Mouse (Mus musculus): ENCODE measurements around the gene Slpi.

Gene Slpi

DNA sequence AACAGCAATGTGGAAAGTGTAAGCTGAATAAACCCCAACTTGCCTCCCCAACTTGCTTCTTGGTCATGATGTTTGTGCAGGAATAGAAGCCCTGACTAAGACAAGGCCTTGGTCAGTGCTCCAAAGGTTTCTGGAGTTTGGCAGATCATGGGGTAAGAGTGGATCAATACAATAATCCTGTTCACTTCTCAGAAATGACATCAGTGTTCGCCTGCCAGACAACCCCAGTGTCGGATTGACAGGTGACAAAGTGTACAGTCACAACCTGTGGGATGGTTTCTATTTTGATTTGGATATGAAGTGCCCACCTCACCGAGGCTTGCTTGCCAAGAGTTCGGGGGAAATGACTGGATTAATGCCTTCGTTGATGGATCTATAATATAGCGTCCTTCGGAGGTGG, 32.4 kb upstream of the Slpi start:
- no peak for DNase-seq (ENCODE audit: low read depth, low spot score)

GRCm38 (mm10) chr2:164419489-164419888, 30.6 kb upstream of the Slpi start:
- no peak for DNase-seq (ENCODE audit: low read depth, low spot score)

DNA sequence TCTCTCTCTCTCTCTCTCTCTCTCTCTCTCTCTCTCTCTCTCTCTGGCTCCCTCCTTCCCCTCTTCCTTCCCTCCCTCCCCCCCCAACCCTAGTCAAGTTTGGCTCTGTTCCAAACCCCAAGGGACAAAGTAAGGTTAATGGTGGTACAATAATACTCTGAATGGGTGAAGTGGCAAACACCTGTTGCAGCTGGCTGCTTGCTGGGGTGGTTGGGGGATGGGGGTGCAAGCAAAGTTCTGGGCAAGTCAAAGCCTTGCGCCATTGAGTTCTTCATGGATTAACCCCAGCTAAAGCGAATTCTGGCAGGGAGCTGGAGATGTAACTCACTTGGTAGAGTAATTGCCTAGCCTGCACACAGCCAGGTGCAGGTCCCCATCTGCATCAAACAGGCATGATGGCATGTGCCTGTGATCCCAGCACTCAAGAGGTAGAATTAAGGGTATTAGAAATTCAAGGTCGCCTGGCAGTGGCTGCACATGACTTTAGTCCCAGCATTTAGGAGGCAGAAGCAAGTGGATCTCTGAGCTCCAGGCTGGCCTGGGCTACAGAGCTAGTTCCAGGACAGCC, 29.5 kb upstream of the Slpi start:
- DNase-seq (ENCODE audit: low read depth, low spot score) = no peak

- DNase-seq (ENCODE audit: low read depth, low spot score) = no peak
These were observed 28.3 kb upstream of the Slpi start for GRCm38 (mm10) chr2:164417198-164417597.

DNA sequence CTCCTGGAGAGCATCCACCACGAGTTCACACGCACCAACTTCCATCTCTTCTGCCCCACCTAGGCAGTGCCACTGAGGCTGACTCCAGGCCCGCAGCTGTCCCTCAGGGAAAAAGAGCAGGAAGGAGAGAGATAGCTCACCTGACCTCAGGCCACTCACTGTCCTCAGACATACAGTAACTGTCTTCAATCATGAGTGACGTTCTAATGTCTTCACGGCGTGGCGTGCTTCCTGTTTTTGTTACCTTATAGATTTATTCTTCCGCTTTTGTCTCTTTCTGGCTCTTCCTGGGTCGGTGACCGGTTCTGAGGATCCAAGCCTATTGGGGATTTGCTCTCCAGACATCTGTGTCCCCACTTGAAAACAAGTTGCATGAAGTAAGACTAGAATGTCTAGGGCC, 25.7 kb upstream of the Slpi start:
- no peak for DNase-seq (ENCODE audit: low read depth, low spot score)

GRCm38 (mm10) chr2:164414167-164414566, 25.3 kb upstream of the Slpi start:
- DNase-seq (ENCODE audit: low read depth, low spot score) = no peak

- DNase-seq (ENCODE audit: low read depth, low spot score) = no peak
These were observed 18.8 kb upstream of the Slpi start for GRCm38 (mm10) chr2:164407708-164408107.

GRCm38 (mm10) chr2:164405519-164405918, 16.6 kb upstream of the Slpi start:
- DNase-seq (ENCODE audit: low read depth, low spot score) = no peak

DNA sequence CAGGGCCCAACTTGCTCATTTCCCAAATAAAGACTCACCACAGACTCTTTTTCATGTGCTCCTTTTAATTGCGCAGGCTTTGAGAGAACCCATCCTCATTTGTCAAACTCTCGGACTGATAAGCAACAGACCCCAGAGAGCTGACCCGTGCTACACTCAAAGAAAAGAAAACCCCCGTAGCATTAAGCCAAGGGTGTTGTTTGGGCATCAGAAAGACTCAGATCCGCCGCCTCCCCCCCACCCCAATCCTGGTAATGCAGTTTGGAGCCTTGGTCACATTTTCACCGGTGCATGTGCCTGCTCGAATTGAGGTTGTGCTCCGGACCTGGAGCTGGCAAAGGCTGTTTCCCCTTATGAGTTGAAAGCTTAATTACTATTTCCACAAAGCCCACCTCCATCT, 16.2 kb upstream of the Slpi start, which contains the start of gene Matn4:
Gene Matn4, minus strand, starts transcription at position 101 of the 400 bp plus-strand sequence.
- no peak for DNase-seq (ENCODE audit: low read depth, low spot score)

GRCm38 (mm10) chr2:164404082-164404990, 15.4 kb upstream of the Slpi start:
- no peak for DNase-seq (ENCODE audit: low read depth, low spot score)

DNA sequence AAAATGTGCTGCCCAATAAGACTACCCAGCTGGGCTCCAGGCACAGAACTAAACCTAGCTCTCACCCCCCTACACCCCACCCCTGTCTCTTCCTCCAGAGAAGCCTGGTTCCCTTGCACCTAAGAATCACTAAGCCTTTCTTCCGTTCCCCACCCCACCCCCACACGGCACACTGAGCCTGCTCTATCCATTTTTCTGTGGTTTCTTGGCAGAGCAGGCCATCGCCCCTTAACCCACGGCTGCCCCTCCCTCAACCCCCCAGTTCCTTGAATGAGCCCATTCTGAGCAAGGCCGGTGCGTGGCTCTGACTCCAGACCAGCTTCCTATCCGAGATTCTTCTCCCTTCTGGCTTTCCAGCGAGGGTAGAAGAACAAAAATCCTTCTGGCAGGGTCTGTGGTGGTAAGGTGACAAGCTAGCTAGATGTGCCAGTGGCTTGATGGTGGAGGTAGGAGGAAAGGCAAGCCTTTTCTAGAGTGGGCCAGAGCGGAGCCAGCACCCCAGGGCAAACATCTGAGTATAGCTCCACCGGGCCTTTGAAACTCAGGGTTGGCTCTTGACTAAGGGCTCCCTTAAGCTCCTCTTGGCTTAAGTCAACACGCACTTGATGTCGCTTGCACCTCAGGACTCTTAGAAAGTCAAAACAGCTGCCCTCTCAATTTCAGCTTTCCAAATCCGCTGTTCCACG, 14.6 kb upstream of the Slpi start:
- DNase-seq (ENCODE audit: low read depth, low spot score) = no peak

- DNase-seq (ENCODE audit: low read depth, low spot score) = peak; percentile 13
These were observed 14.0 kb upstream of the Slpi start, which contains the start of gene Rbpjl for GRCm38 (mm10) chr2:164402906-164403305. Rbpjl (plus strand) TSS chr2:164403141.

GRCm38 (mm10) chr2:164396911-164397310, 8.0 kb upstream of the Slpi start:
- DNase-seq (ENCODE audit: low read depth, low spot score) = no peak

DNA sequence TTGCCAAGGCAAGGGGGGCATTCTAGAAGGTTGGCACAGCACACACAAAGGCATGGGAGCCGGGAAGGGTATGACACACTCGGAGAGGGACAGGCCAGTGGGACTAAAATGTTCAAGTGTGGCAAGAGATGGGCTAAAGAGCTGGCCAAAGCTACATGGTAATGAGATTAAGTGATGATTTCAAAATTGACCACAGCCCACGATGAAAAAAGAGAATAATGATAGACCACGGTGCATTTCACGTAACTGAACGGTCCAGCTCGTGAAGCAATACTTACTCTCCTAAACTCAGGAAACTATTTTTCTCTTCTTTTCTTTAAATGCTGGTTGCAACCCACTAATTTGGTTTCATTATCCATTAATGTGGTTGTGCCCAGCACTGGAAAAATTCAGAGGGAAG, 7.2 kb upstream of the Slpi start:
- DNase-seq (ENCODE audit: low read depth, low spot score) = no peak

DNA sequence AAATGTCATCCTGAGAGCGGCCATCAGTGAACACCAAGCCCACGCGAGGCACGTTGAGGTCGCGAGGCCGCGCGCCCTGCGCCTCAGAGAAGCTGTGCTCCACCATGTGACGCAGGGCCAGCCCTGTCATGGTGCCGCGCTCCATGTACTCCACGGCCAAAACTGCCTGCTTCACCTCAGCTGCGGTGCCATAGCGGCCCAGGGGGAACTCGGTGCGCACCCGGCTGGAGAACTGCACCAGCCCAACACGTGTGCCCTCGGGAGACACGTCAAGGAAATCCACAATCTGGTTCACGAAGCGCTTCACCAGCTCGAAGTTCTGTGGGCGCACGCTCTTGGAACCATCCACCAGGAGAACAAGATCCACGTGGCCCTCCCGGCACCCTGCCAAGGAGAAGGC, 4.2 kb upstream of the Slpi start:
- DNase-seq (ENCODE audit: low read depth, low spot score) = no peak

GRCm38 (mm10) chr2:164389499-164389898, 604 bp upstream of the Slpi start:
- no peak for DNase-seq (ENCODE audit: low read depth, low spot score)

DNA sequence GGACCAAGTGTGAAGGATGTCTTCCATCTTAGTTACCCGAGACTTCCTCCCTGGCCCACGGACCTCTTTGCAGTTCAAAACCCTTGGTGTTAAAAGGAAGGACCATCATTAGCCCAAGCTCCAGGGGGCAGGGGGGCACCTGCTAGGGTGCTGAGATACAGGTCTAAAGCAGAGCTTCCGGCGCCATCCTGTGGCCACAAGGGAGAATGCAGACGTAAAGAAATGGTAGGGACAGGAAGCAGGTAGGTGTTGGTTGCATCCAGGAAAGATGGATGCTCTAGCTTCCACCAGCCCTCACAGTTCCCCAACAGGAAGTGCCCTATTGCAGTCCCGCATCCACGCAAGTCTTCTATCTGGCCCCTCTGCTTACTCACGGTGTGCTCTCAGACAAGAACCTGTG, 1.9 kb downstream of the Slpi start:
- no peak for DNase-seq (ENCODE audit: low read depth, low spot score)

DNA sequence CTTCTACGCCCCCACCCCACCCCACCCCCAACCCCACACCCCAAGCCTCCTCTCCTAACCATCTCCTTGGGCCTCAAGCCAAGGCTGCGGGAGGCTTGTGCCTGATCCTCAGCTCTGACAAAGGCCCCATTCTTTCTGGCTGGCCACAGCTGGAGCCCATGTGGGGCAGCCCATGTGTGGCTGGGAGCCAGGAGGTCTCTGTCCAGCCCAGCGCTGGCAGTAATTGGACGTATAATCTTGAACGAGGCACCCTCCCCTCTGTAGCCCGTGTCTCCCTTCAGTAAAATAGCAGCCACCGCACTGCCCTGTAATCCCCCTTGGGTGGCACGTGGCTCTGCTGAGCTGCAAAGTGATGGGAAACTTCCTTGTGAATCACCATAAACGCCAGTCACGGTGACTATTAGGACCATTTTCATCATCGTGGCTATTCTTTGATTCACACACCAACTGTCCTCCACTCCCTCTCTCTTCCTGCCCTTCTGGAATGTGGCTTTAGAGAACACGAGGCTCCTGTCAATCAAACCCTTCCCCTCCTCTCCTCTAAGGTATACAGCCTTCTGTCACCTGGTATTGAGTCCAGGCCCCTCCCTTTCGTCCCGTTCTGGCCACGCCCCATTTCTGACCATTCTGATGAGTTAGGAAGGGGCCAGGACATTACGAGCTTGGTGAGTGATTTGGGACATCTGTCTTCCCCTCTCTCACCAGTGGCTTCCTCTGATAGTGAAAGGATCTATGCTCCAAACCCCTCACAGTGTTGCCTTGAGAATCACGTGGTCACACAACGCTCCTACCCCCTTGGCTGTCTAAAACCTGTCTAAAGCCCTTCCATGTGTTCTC, 2.8 kb downstream of the Slpi start:
- no peak for DNase-seq (ENCODE audit: low read depth, low spot score)

DNA sequence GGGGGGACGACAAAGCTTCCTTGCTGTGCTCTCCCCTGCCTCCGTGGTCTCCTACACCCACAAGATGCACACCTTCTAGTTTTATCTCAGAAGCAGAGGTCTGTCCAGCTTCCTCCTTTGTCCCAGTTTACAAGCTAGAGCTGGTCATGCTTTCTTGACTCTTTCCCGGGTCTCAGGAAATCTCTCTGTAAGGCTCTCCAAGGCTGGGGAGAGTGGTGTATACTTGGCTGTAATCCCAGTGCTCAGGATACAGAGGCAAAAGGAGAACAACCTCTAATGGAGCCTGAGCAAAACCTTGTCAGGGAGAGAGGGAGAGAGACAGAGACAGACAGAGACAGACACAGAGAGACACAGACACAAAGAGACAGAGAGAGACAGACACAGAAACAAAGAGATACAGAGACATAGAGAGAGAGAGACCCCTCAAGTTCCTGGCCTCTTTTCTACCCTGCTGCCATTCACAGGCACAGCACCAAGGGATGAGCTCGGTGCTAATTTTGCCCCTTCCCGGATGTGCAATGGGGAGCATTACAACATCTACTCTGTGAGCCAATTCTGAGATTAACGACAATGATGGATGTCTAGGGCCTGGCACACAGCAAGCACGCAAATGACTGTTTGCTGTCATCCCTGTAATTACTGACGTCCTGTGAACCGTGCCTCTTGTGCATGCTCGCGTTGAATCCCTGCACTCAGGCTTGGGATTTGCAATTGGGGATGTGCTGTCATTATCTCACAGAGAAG, 5.1 kb downstream of the Slpi start:
- no peak for DNase-seq (ENCODE audit: low read depth, low spot score)

- no peak for DNase-seq (ENCODE audit: low read depth, low spot score)
These were observed 5.9 kb downstream of the Slpi start for GRCm38 (mm10) chr2:164382971-164383370.

DNA sequence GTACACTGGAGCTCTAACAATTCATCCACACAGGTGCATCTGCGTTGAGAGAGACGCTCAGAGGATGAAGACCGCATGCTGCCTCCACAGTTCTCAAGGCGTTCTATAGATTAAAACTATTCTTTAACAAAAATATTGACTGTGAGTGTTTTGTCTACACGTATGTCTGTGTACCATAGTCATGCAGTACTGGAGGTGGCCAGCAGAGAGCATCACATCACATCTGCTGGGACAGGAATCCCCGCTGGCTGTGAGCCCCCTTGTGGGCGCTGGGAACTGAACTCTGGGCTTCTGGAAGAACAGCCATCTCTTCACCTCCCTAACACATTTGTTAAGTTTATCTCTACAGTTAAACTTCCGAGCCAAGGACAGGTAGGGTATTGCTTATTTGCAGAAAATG, 7.2 kb downstream of the Slpi start:
- DNase-seq (ENCODE audit: low read depth, low spot score) = no peak
